Comparison of ENCODE assay signal across 8 mouse cellular contexts in the genomic region with DNA sequence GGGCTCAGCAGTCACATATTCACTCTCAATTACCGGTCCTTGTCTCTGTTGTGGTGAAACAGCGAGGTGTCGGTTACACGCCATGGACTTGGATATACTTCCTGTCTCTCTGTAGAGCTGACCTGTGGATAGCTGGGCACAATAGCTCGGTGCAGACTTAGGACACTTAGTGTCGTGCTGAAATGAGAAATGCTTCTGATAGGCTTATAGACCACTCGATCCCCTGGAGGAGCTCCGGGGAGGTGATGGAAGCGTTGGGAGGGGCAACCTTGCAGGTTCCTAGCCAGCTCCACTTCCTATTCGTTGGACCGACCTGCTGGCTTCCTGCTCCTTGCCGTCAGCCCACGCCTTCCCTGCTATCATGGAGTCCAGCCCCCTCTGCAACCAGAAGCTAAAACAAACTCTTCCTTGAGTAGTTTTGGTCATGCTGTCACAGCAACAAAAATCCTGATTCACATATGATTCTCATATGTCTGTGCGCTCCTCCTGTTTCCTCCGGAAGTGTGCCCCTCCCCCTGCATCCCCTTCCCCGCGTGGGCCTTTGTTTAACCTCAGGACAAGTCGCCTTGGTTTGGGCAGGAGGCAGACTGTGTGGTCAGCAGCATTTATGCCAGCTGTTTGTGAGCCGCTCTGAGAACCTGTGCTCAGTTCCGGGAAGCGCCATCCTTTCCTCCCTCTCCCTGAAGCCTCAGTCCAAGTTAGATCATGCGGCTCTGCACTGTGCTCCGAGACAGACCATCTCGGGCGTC. TPM values are rescaled to one million over a fixed set of nuclear protein-coding genes. Genes with fewer than 3 reads are reported as not detected.
DNase-seq lines count a peak whose midpoint lies in the region; ATAC-seq and TF ChIP-seq lines count a peak whose summit lies in the region.

No protein-coding gene starts in this region.

- H3K27ac ChIP-seq in kidney, adult 2 months (ENCODE audit: insufficient read depth, low read depth, low read length) = no peak overlapping the region
- no peak overlapping the region for H3K27ac ChIP-seq in hindbrain, embryonic 16.5 days (ENCODE audit: low read depth, low read length)

- WGBS in kidney, adult 2 months = 17% methylated on average over 25 of the region's 25 CpGs
- 45% methylated on average over 24 of the region's 25 CpGs for WGBS in hindbrain, embryonic 16.5 days

- intact Hi-C loops in left cerebral cortex, postnatal 36 days (cut with DNase I) = no loop called here
- intact Hi-C loops in left cerebral cortex, postnatal 14 days (cut with DNase I) = no loop called here

- peak overlapping the region; percentile 24 for H3K4me3 ChIP-seq in kidney, adult 2 months (ENCODE audit: insufficient read depth, low read depth, low read length)
- no peak overlapping the region for H3K4me3 ChIP-seq in hindbrain, embryonic 16.5 days (ENCODE audit: low read length)

- no peaks in the 10 kb centered on the region for H3K4me1 ChIP-seq in kidney, adult 2 months (ENCODE audit: control insufficient read depth, insufficient read depth, low read length)
- H3K4me1 ChIP-seq in hindbrain, embryonic 16.5 days (ENCODE audit: control insufficient read depth, insufficient read depth, low read depth, low read length) = peaks cover 20% of the 10 kb centered on the region

- no peak for DNase-seq in kidney, adult 2 months
- DNase-seq in kidney, adult 8-10 months = no peak
- no peak for DNase-seq in left cerebral cortex, postnatal 36 days (ENCODE audit: low spot score in 2 of 2)
- no peak for DNase-seq in left cerebral cortex, postnatal 14 days (ENCODE audit: low spot score in 2 of 2)
- no peak for DNase-seq in adrenal gland, adult 18-20 months (ENCODE audit: low spot score in 2 of 2)

- TF ChIP-seq CTCF in kidney, adult 2 months (conservative IDR thresholded peaks at IDR 0.05; ENCODE audit: insufficient read depth, insufficient read length, low read depth, low read length) = no peak

- H3K9ac ChIP-seq in hindbrain, embryonic 16.5 days (ENCODE audit: low read depth, low read length) = no peak overlapping the region

- no peak for TF ChIP-seq POLR2A in kidney, adult 2 months (IDR thresholded peaks at IDR 0.05; ENCODE audit: low read depth, low read length)

- H3K9me3 ChIP-seq in hindbrain, embryonic 16.5 days (ENCODE audit: control insufficient read depth, low read length) = no peaks in the 10 kb centered on the region

- no peaks in the 10 kb centered on the region for H3K27me3 ChIP-seq in kidney, adult 2 months (replicated peaks; ENCODE audit: control insufficient read depth, insufficient read depth, low read length)
- peaks cover 2% of the 10 kb centered on the region; the same call in 1 of the 2 replicates for H3K27me3 ChIP-seq in hindbrain, embryonic 16.5 days (replicated peaks; ENCODE audit: control insufficient read depth, insufficient read depth, low read length)

- ATAC-seq in activated CD4-positive, CD25-positive, alpha-beta regulatory T cell, adult 4 months = peak; percentile 54
- no peak for ATAC-seq in hindbrain, embryonic 16.5 days
- peak; percentile 47 for ATAC-seq in megakaryocyte, adult 5-6 weeks (ENCODE audit: poor library complexity, severe bottlenecking)

- no peaks in the 10 kb centered on the region for H3K36me3 ChIP-seq in kidney, adult 2 months (ENCODE audit: control insufficient read depth, insufficient read depth, low read length)
- no peaks in the 10 kb centered on the region for H3K36me3 ChIP-seq in hindbrain, embryonic 16.5 days (ENCODE audit: control insufficient read depth, insufficient read depth, low read length)

- H3K4me2 ChIP-seq in hindbrain, embryonic 16.5 days (ENCODE audit: low read length) = peak overlapping the region; percentile 32

RNA-seq across cellular contexts. Expression of a gene that starts 11.8 kb away (rescaled TPM):
- 0.06 and 0.08 TPM in 2 replicates for polyA plus RNA-seq in kidney, adult 2 months (2012; rRNA removed)
- not detected for polyA plus RNA-seq in activated CD4-positive, CD25-positive, alpha-beta regulatory T cell, adult 4 months (2017; shearing (Covaris generic))
- 2.5 and 2.8 TPM in 2 replicates for polyA plus RNA-seq in hindbrain, embryonic 16.5 days (2015; fragmentation: Nextera tagmentation; extraction: Ambion mirVana)
- total RNA-seq in megakaryocyte, adult 5-6 weeks (2015) = not detected in 2 replicates
- total RNA-seq in megakaryocyte, adult 5-6 weeks (2017) = not detected in 2 replicates
- 10 to 100 TPM; 13.0 to 16.7 TPM for total RNA-seq in left cerebral cortex, postnatal 36 days (2021)
- 10 to 100 TPM; 13.7 to 16.2 TPM for total RNA-seq in left cerebral cortex, postnatal 14 days (2021)
- total RNA-seq in adrenal gland, adult 18-20 months (2021) = not detected

Comparison
In these comparisons a context has a peak if more than half of its experiments do, and no peak if none do; other contexts are left out.
1. RNA of a gene that starts 11.8 kb away (total RNA-seq): 13.0 to 16.7 TPM in left cerebral cortex, postnatal 36 days and 13.7 to 16.2 TPM in left cerebral cortex, postnatal 14 days; not detected in megakaryocyte, adult 5-6 weeks and not detected in adrenal gland, adult 18-20 months; every median in the first group is over 10 times any median in the second.